Mouse (Mus musculus) forebrain, postnatal 0 days (tissue): ENCODE results near the gene Rnf166. TPM values are rescaled to one million over a fixed set of nuclear protein-coding genes. Genes with fewer than 3 reads are reported as not detected.

Experiments
- ATAC-seq: fragments of 200-750 bp; cut with Nextera tagmentation; 2 replicates; pipeline ENCODE4 v1.8.0; 2017; ENCODE audit warnings: mild to moderate bottlenecking, moderate library complexity
- DNase-seq: peaks from one replicate; pipeline ENCODE4 v3.0.0-alpha.2; 2015
- H3K27ac ChIP-seq: fragments of 300-500 bp; sonication (generic); 2 replicates; pipeline ENCODE4 v1.5.1; 2014; ENCODE audit warnings: low read depth, mild to moderate bottlenecking, antibody characterized with exemption, low read length, moderate library complexity, mixed read lengths
- H3K27me3 ChIP-seq: fragments of 300-500 bp; sonication (generic); 2 replicates; pipeline ENCODE4 v1.6.1; 2014; ENCODE audit warnings: mild to moderate bottlenecking, low read length, mixed read lengths; ENCODE audit not compliant: insufficient read depth
- H3K36me3 ChIP-seq: fragments of 300-500 bp; sonication (generic); 2 replicates; pipeline ENCODE4 v1.6.1; 2014; ENCODE audit warnings: mild to moderate bottlenecking, moderate library complexity; ENCODE audit not compliant: insufficient read depth
- H3K4me1 ChIP-seq: fragments of 300-500 bp; sonication (generic); 2 replicates; pipeline ENCODE4 v1.6.1; 2014; ENCODE audit warnings: antibody characterized with exemption; ENCODE audit not compliant: insufficient read depth
- H3K4me2 ChIP-seq: fragments of 300-500 bp; sonication (generic); 2 replicates; pipeline ENCODE4 v1.6.1; 2014; ENCODE audit warnings: low read depth, mild to moderate bottlenecking, moderate library complexity
- H3K4me3 ChIP-seq: fragments of 300-500 bp; sonication (generic); 2 replicates; pipeline ENCODE4 v1.5.1; 2014; ENCODE audit warnings: low read depth, low read length, mixed read lengths
- H3K9ac ChIP-seq: fragments of 300-500 bp; sonication (generic); 2 replicates; pipeline ENCODE4 v1.6.1; 2014; ENCODE audit warnings: mild to moderate bottlenecking
- H3K9me3 ChIP-seq: fragments of 300-500 bp; sonication (generic); 2 replicates; pipeline ENCODE4 v1.6.1; 2016; ENCODE audit warnings: low read length
- CTCF ChIP-seq: sonication (generic); IDR thresholded peaks from 2 replicates; pipeline ENCODE4 v1.5.1; 2016; ENCODE audit warnings: antibody characterized with exemption, control low read depth, low read depth
- WGBS: fragments of 180-500 bp; shearing (Covaris S2); extraction: QIAGEN DNeasy Blood & Tissue Kit; methylation state at CpG from one replicate; pipeline ENCODE4 v1.1.7; 2014; 5-methylcytosine and 5-hydroxymethylcytosine counted together
- polyA plus RNA-seq: library from polyadenylated mRNA; unstranded; fragments of >200 nt; fragmentation: Nextera tagmentation; extraction: Ambion mirVana; gene quantifications from 2 replicates; pipeline ENCODE4 v1.2.1, GENCODE M21; 2015
- total RNA-seq: library from RNA; depleted of rRNA; stranded (reverse); fragments of >200 nt; gene quantifications from 2 replicates; pipeline ENCODE4 v1.2.3, GENCODE M21; 2014

The Rnf166 gene
- total and polyA plus RNA-seq, 2 experiments from 2014 or later: 26.5 to 32.1 TPM

DNA sequence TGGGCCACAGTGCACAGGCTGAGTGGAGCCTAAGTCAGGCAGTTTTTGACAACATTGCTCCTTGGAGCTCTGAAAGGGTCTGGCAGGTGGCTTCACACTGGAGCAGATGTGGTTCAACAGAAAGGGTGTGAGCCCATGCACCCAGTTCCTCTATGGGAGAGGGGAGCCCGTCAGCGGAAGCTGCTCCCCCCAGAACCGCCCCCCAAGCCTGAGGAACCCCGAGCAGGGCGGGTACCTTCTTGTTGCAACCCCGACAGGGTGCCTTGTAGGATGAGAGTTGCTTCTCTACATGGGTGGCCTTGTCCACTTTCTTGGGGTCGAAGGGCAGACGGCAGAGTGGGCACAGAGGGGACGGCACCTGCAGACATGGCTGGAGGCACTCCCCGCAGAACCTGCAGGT is 5.9 kb downstream of the Rnf166 start:
- Histone ChIP-seq H3K4me1 (peaks cover 6% of the 10 kb centered on the region; the same call in 1 of the 2 replicates), H3K27ac (no peak overlapping the region), H3K36me3 (peaks cover 45% of the 10 kb centered on the region), H3K9me3 (no peaks in the 10 kb centered on the region), H3K9ac (no peak overlapping the region), H3K27me3 (no peaks in the 10 kb centered on the region), H3K4me3 (no peak overlapping the region), H3K4me2 (no peak overlapping the region)
- WGBS: 87% methylated on average over 10 of the region's 10 CpGs
- no peak for DNase-seq
- no peak for ATAC-seq
- TF ChIP-seq CTCF: no peak

GRCm38 (mm10) chr8:122469407-122469806 is 6.5 kb downstream of the Rnf166 start:
- TF ChIP-seq CTCF: no peak
- DNase-seq: no peak
- Histone ChIP-seq H3K27ac (no peak overlapping the region), H3K36me3 (peaks cover 45% of the 10 kb centered on the region), H3K9me3 (no peaks in the 10 kb centered on the region), H3K4me1 (peaks cover under 1% of the 10 kb centered on the region; the same call in 1 of the 2 replicates), H3K27me3 (no peaks in the 10 kb centered on the region), H3K4me2 (no peak overlapping the region), H3K9ac (no peak overlapping the region), H3K4me3 (no peak overlapping the region)
- ATAC-seq: no peak
- WGBS: 86% methylated on average over 6 of the region's 6 CpGs

- no peak overlapping the region for H3K9ac ChIP-seq
- no peak for ATAC-seq
- no peaks in the 10 kb centered on the region for H3K27me3 ChIP-seq
- DNase-seq: no peak
- H3K4me2 ChIP-seq: no peak overlapping the region
- peaks cover 34% of the 10 kb centered on the region for H3K36me3 ChIP-seq
- no peak for TF ChIP-seq CTCF
- H3K9me3 ChIP-seq: no peaks in the 10 kb centered on the region
- 93% methylated on average over 13 of the region's 13 CpGs for WGBS
- no peaks in the 10 kb centered on the region for H3K4me1 ChIP-seq
- H3K4me3 ChIP-seq: no peak overlapping the region
- no peak overlapping the region for H3K27ac ChIP-seq
These were observed 8.0 kb downstream of the Rnf166 start for GRCm38 (mm10) chr8:122467816-122468215.

DNA sequence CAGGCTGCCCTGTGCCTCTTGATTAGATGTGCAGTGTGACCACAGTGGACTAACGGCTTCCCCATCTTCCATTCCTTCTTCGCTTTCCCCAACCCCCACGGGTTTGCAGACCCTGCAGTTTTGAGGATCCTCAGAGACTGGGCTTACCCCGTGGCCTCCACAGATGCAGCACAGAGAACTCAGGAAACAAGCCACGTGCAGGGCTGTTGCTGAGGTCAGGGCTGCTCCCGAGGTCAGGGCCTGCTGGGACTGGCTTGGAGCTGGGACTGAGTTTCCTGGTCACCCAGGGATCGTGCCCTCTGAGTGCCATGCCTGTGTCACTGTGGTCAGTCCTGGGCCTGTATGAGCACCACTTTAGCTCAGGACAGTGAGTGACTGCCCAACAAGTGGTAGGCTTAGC is 10.9 kb downstream of the Rnf166 start:
- H3K36me3 ChIP-seq: peaks cover 23% of the 10 kb centered on the region
- H3K27ac ChIP-seq: no peak overlapping the region
- no peaks in the 10 kb centered on the region for H3K4me1 ChIP-seq
- no peaks in the 10 kb centered on the region for H3K9me3 ChIP-seq
- ATAC-seq (no peak), DNase-seq (no peak)
- H3K4me3 ChIP-seq: no peak overlapping the region
- H3K27me3 ChIP-seq: peaks cover 22% of the 10 kb centered on the region
- H3K9ac ChIP-seq: no peak overlapping the region
- TF ChIP-seq CTCF: no peak
- WGBS: 73% methylated on average over 7 of the region's 7 CpGs
- no peak overlapping the region for H3K4me2 ChIP-seq

GRCm38 (mm10) chr8:122463651-122464640 is 11.9 kb downstream of the Rnf166 start:
- Histone ChIP-seq H3K36me3 (peaks cover 23% of the 10 kb centered on the region), H3K9me3 (no peaks in the 10 kb centered on the region), H3K4me2 (no peak overlapping the region), H3K9ac (no peak overlapping the region), H3K27me3 (peaks cover 28% of the 10 kb centered on the region), H3K4me1 (no peaks in the 10 kb centered on the region), H3K27ac (no peak overlapping the region), H3K4me3 (no peak overlapping the region)
- ATAC-seq: no peak
- WGBS: 70% methylated on average over 12 of the region's 12 CpGs
- DNase-seq: no peak
- TF ChIP-seq CTCF: no peak

- WGBS: 69% methylated on average over 8 of the region's 8 CpGs
- Histone ChIP-seq H3K4me3 (no peak overlapping the region), H3K27ac (no peak overlapping the region), H3K9me3 (no peaks in the 10 kb centered on the region), H3K9ac (no peak overlapping the region), H3K27me3 (peaks cover 28% of the 10 kb centered on the region), H3K4me1 (no peaks in the 10 kb centered on the region), H3K36me3 (peaks cover 15% of the 10 kb centered on the region), H3K4me2 (no peak overlapping the region)
- TF ChIP-seq CTCF: no peak
- DNase-seq (no peak), ATAC-seq (no peak)
These were observed 13.4 kb downstream of the Rnf166 start for GRCm38 (mm10) chr8:122462510-122462909.

DNA sequence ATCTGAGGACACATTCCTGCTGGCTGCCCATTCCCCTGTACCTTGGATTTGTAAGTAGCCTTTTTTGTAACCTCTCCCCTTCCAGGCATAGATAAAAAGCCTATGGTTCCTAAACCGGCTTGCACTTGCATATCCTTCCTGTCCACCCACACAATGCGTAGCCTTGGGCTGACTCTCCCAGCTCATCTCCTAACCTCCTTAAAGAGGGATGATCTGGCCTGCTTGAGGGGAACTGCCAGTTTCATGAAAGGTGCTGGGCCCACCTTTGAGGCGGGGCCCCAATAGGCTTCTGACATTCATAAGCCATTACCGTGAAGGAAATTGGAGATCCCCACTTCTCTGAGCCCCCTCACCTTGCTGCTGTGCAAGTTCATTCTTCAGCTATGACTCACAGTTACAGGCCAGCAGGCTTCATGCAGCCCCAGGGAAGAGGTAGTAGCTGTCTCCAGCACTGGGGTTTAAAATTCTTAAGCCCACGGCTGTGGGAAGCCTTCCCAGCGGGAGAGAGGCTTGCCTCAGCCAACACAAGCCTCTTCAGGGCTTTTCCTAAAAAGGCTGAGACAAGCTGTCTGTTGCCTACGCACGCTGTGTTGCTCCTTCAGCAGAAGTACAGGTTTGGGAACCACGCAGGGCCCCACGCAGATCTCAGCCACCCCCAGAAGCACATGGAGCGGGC is 14.3 kb downstream of the Rnf166 start:
- Histone ChIP-seq H3K27me3 (peaks cover 28% of the 10 kb centered on the region), H3K4me3 (no peak overlapping the region), H3K27ac (no peak overlapping the region), H3K36me3 (peaks cover 6% of the 10 kb centered on the region), H3K9ac (no peak overlapping the region), H3K9me3 (no peaks in the 10 kb centered on the region), H3K4me2 (no peak overlapping the region), H3K4me1 (no peaks in the 10 kb centered on the region)
- WGBS: 60% methylated on average over 11 of the region's 11 CpGs
- no peak for ATAC-seq
- no peak for DNase-seq
- TF ChIP-seq CTCF: no peak
